Mouse (Mus musculus): ENCODE data around the gene Gm28897. TPM values are rescaled to one million over a fixed set of nuclear protein-coding genes. Genes with fewer than 3 reads are reported as not detected.

Gene Gm28897
- not detected in 2 replicates for polyA plus RNA-seq (2015; fragmentation: Nextera tagmentation; extraction: Ambion mirVana)

DNA sequence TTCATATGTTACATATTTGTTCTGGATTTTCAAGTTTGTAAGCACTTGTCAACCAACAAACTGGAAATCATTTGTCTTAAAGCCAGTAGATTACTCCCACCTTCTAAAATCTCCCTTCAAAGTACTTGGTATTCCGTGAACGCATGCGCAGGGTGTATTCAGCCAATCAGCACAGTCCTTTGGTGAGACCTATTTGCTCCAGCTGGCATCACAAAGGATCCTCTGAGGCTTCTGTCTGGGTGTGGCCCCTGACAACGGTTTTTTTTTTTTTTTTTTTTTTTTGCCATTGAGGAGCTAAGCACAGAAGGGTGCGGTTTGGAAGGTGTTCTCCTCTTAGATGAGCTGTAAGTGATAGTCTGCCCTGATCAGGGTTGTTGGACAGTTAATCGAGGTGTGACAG is at the start of gene Gm28897:
Gene Gm28897, plus strand, starts transcription at position 301 of the 400 bp plus-strand sequence.

All from spleen, postnatal 0 days (tissue).